Mouse (Mus musculus) liver, embryonic 14.5 days (tissue): ENCODE results near the gene Morn5.

Source experiments
- CTCF ChIP-seq: IDR thresholded peaks from 2 replicates; pipeline ENCODE4 v1.5.1; 2016; ENCODE audit warnings: antibody characterized with exemption, low read depth, control low read depth
- EP300 ChIP-seq: IDR thresholded peaks from 2 replicates; pipeline ENCODE4 v1.6.1; 2016; ENCODE audit warnings: antibody characterized with exemption, low read depth

- TF ChIP-seq EP300 (no peak), CTCF (no peak)
Measured at GRCm38 (mm10) chr2:36082802-36083580, 33.7 kb downstream of the Morn5 start.
